Mouse (Mus musculus): ENCODE measurements around the gene Cacna2d1.
A peak's percentile ranks its signal among the peaks of the same experiment; 100 is the strongest.

Cacna2d1 gene

GRCm38 (mm10) chr5:15934376-15935233 is at the start of gene Cacna2d1:
TSS of gene Cacna2d1 (plus strand) at chr5:15934691.
- Histone ChIP-seq H3K36me3 (ENCODE audit: insufficient read depth, low read length) (no peaks in the 10 kb centered on the region), H3K9me3 (ENCODE audit: low read length) (no peaks in the 10 kb centered on the region), H3K4me1 (replicated peaks; ENCODE audit: low read depth, low read length) (peaks cover 27% of the 10 kb centered on the region), H3K27me3 (ENCODE audit: insufficient read depth, low read length) (peaks cover 34% of the 10 kb centered on the region), H3K4me3 (replicated peaks; ENCODE audit: low read length) (peak within 1 kb of the TSS; percentile 84)
- no peak for TF ChIP-seq NANOG (IDR thresholded peaks at IDR 0.05; ENCODE audit: borderline replicate concordance, low read length)
- no peak for TF ChIP-seq CTCF (conservative IDR thresholded peaks at IDR 0.05; ENCODE audit: low read length)
- no peak for TF ChIP-seq POU5F1 (IDR thresholded peaks at IDR 0.05; ENCODE audit: borderline replicate concordance, low read length)

- TF ChIP-seq POU5F1 (IDR thresholded peaks at IDR 0.05; ENCODE audit: borderline replicate concordance, low read length) (no peak), NANOG (IDR thresholded peaks at IDR 0.05; ENCODE audit: borderline replicate concordance, low read length) (no peak), CTCF (conservative IDR thresholded peaks at IDR 0.05; ENCODE audit: low read length) (no peak)
- no peaks in the 10 kb centered on the region for H3K36me3 ChIP-seq (ENCODE audit: insufficient read depth, low read length)
- H3K9me3 ChIP-seq (ENCODE audit: low read length) = peaks cover under 1% of the 10 kb centered on the region; the same call in 1 of the 2 replicates
- H3K4me1 ChIP-seq (replicated peaks; ENCODE audit: low read depth, low read length) = no peaks in the 10 kb centered on the region; the same call in 1 of the 2 replicates
- H3K27me3 ChIP-seq (ENCODE audit: insufficient read depth, low read length) = no peaks in the 10 kb centered on the region
- H3K4me3 ChIP-seq (replicated peaks; ENCODE audit: low read length) = no peak overlapping the region
Observed at GRCm38 (mm10) chr5:15895098-15895497, 39.4 kb upstream of the Cacna2d1 start.

GRCm38 (mm10) chr5:15896706-15897105 is 37.8 kb upstream of the Cacna2d1 start:
- TF ChIP-seq NANOG (IDR thresholded peaks at IDR 0.05; ENCODE audit: borderline replicate concordance, low read length) (no peak), CTCF (conservative IDR thresholded peaks at IDR 0.05; ENCODE audit: low read length) (no peak), POU5F1 (IDR thresholded peaks at IDR 0.05; ENCODE audit: borderline replicate concordance, low read length) (no peak)
- no peak overlapping the region for H3K4me3 ChIP-seq (replicated peaks; ENCODE audit: low read length)
- no peaks in the 10 kb centered on the region; the same call in 1 of the 2 replicates for H3K4me1 ChIP-seq (replicated peaks; ENCODE audit: low read depth, low read length)
- H3K27me3 ChIP-seq (ENCODE audit: insufficient read depth, low read length) = no peaks in the 10 kb centered on the region
- peaks cover 9% of the 10 kb centered on the region for H3K9me3 ChIP-seq (ENCODE audit: low read length)
- H3K36me3 ChIP-seq (ENCODE audit: insufficient read depth, low read length) = no peaks in the 10 kb centered on the region

GRCm38 (mm10) chr5:15906446-15906845 is 28.0 kb upstream of the Cacna2d1 start:
- no peak for TF ChIP-seq POU5F1 (IDR thresholded peaks at IDR 0.05; ENCODE audit: borderline replicate concordance, low read length)
- no peak for TF ChIP-seq CTCF (conservative IDR thresholded peaks at IDR 0.05; ENCODE audit: low read length)
- no peak for TF ChIP-seq NANOG (IDR thresholded peaks at IDR 0.05; ENCODE audit: borderline replicate concordance, low read length)
- no peaks in the 10 kb centered on the region for H3K9me3 ChIP-seq (ENCODE audit: low read length)
- no peak overlapping the region for H3K4me3 ChIP-seq (replicated peaks; ENCODE audit: low read length)
- peaks cover 15% of the 10 kb centered on the region for H3K4me1 ChIP-seq (replicated peaks; ENCODE audit: low read depth, low read length)
- no peaks in the 10 kb centered on the region for H3K36me3 ChIP-seq (ENCODE audit: insufficient read depth, low read length)
- no peaks in the 10 kb centered on the region for H3K27me3 ChIP-seq (ENCODE audit: insufficient read depth, low read length)

GRCm38 (mm10) chr5:15914931-15915330 is 19.6 kb upstream of the Cacna2d1 start:
- no peaks in the 10 kb centered on the region for H3K27me3 ChIP-seq (ENCODE audit: insufficient read depth, low read length)
- peaks cover 5% of the 10 kb centered on the region; the same call in 1 of the 2 replicates for H3K4me1 ChIP-seq (replicated peaks; ENCODE audit: low read depth, low read length)
- H3K4me3 ChIP-seq (replicated peaks; ENCODE audit: low read length) = no peak overlapping the region
- no peaks in the 10 kb centered on the region for H3K9me3 ChIP-seq (ENCODE audit: low read length)
- TF ChIP-seq POU5F1 (IDR thresholded peaks at IDR 0.05; ENCODE audit: borderline replicate concordance, low read length) (no peak), NANOG (IDR thresholded peaks at IDR 0.05; ENCODE audit: borderline replicate concordance, low read length) (no peak), CTCF (conservative IDR thresholded peaks at IDR 0.05; ENCODE audit: low read length) (no peak)
- H3K36me3 ChIP-seq (ENCODE audit: insufficient read depth, low read length) = no peaks in the 10 kb centered on the region

GRCm38 (mm10) chr5:15928506-15928905 is 6.0 kb upstream of the Cacna2d1 start:
- H3K27me3 ChIP-seq (ENCODE audit: insufficient read depth, low read length) = peaks cover 15% of the 10 kb centered on the region
- peaks cover 8% of the 10 kb centered on the region for H3K4me1 ChIP-seq (replicated peaks; ENCODE audit: low read depth, low read length)
- no peak overlapping the region for H3K4me3 ChIP-seq (replicated peaks; ENCODE audit: low read length)
- TF ChIP-seq POU5F1 (IDR thresholded peaks at IDR 0.05; ENCODE audit: borderline replicate concordance, low read length) (no peak), NANOG (IDR thresholded peaks at IDR 0.05; ENCODE audit: borderline replicate concordance, low read length) (no peak), CTCF (conservative IDR thresholded peaks at IDR 0.05; ENCODE audit: low read length) (no peak)
- H3K36me3 ChIP-seq (ENCODE audit: insufficient read depth, low read length) = no peaks in the 10 kb centered on the region
- H3K9me3 ChIP-seq (ENCODE audit: low read length) = no peaks in the 10 kb centered on the region

DNA sequence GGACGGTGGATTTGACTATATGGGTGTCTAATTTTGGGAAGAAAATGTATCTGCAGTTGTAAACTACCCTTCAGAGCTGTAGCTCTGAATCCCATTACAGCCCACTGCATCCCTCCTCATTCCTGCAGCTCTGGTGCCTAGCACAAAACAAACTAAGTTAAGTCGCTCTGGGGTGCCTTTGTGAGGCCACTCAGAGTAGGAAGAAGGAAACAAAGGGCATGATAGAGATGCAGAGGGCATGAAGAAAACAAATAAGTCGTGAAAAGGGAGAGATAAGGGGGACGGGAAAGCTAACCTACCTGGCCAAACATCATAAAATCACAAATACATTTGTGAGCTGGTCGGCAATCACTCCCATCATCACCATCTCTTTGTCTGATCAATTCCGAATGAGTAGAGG is 1.5 kb upstream of the Cacna2d1 start:
- TF ChIP-seq NANOG (IDR thresholded peaks at IDR 0.05; ENCODE audit: borderline replicate concordance, low read length) (peak; percentile 79), CTCF (conservative IDR thresholded peaks at IDR 0.05; ENCODE audit: low read length) (no peak)
- H3K9me3 ChIP-seq (ENCODE audit: low read length) = no peaks in the 10 kb centered on the region
- H3K27me3 ChIP-seq (ENCODE audit: insufficient read depth, low read length) = peaks cover 34% of the 10 kb centered on the region
- no peak overlapping the region for H3K4me3 ChIP-seq (replicated peaks; ENCODE audit: low read length)
- no peaks in the 10 kb centered on the region for H3K36me3 ChIP-seq (ENCODE audit: insufficient read depth, low read length)
- peaks cover 27% of the 10 kb centered on the region for H3K4me1 ChIP-seq (replicated peaks; ENCODE audit: low read depth, low read length)

DNA sequence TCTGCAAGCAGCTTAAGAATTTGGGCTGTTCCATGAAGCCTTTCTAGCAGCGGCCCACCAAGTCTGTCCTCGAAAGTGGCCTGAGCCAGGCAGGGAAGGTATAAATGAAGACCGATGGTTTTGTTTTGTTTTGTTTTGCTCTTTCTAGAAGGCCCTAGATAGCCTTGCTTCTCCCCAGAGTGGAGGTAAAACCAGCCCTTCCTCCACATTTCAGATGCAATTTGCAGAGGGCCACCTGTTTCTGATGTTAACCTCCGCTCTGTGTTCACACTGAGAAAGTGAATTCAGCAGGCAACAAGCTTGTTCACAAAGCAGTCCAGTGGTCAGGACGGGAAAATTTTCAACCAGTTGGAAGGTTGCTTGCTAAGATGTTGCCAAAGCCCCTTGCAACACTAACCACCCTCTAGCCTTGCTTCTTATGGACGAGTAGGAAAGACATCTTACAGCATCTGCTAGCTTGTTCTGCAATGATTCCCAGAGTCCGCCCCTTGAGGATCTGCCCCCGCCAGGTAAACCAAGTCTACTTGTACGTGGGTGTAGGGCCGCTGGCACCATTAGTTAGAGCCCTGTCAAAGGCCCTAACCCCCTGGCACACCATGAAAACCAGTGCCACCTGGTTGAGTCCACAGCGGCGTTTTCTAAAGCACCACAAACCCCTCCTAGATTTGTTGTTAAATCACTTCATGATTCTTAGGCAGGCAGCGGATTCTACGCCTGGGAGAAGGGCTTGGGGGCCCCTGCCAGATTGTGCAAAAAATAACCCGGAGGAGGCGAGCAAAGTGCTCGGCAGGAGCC is 713 bp upstream of the Cacna2d1 start:
- Histone ChIP-seq H3K4me3 (replicated peaks; ENCODE audit: low read length) (peak overlapping the region; percentile 84), H3K27me3 (ENCODE audit: insufficient read depth, low read length) (peaks cover 34% of the 10 kb centered on the region), H3K36me3 (ENCODE audit: insufficient read depth, low read length) (no peaks in the 10 kb centered on the region), H3K4me1 (replicated peaks; ENCODE audit: low read depth, low read length) (peaks cover 27% of the 10 kb centered on the region), H3K9me3 (ENCODE audit: low read length) (no peaks in the 10 kb centered on the region)
- no peak for TF ChIP-seq NANOG (IDR thresholded peaks at IDR 0.05; ENCODE audit: borderline replicate concordance, low read length)

Data from E14TG2a.4 (cell line).